ENCODE assay signal across 8 mouse cellular contexts in genomic region chr6:70804632-70805031, GRCm38 (mm10). TPM values are rescaled to one million over a fixed set of nuclear protein-coding genes. Genes with fewer than 3 reads are reported as not detected.
DNase-seq lines count a peak whose midpoint lies in the region; ATAC-seq and TF ChIP-seq lines count a peak whose summit lies in the region.

No protein-coding gene starts in this region.

- WGBS in bone marrow, adult 2 months = 18% methylated on average over 3 of the region's 3 CpGs
- 20% methylated on average over 3 of the region's 3 CpGs for WGBS in hindbrain, postnatal 0 days
- 18% methylated on average over 3 of the region's 3 CpGs for WGBS in liver, embryonic 12.5 days (ENCODE audit: insufficient replicate concordance)
- 19% methylated on average over 3 of the region's 3 CpGs for WGBS in neural tube, embryonic 13.5 days

- no peak for TF ChIP-seq POLR2A in bone marrow, adult 2 months (IDR thresholded peaks at IDR 0.05; ENCODE audit: borderline replicate concordance, control insufficient read depth, low read depth, low read length)

- H3K4me2 ChIP-seq in hindbrain, postnatal 0 days (ENCODE audit: low read depth, low read length) = peak overlapping the region; percentile 48
- H3K4me2 ChIP-seq in liver, embryonic 12.5 days = peak overlapping the region; percentile 68
- peak overlapping the region; percentile 35; the same call in 1 of the 2 replicates for H3K4me2 ChIP-seq in neural tube, embryonic 13.5 days

- no peaks in the 10 kb centered on the region for H3K36me3 ChIP-seq in erythroblast, embryonic 14.5 days (ENCODE audit: control insufficient read depth)
- H3K36me3 ChIP-seq in hindbrain, postnatal 0 days (ENCODE audit: insufficient read depth, low read length) = no peaks in the 10 kb centered on the region
- no peaks in the 10 kb centered on the region for H3K36me3 ChIP-seq in liver, embryonic 12.5 days
- no peaks in the 10 kb centered on the region for H3K36me3 ChIP-seq in neural tube, embryonic 13.5 days

- no peak overlapping the region for H3K27ac ChIP-seq in bone marrow, adult 2 months (ENCODE audit: control insufficient read depth, insufficient read depth, low read depth, low read length, poor library complexity)
- H3K27ac ChIP-seq in hindbrain, postnatal 0 days = no peak overlapping the region
- peak overlapping the region; percentile 60; the same call in 1 of the 2 replicates for H3K27ac ChIP-seq in liver, embryonic 12.5 days
- no peak overlapping the region for H3K27ac ChIP-seq in neural tube, embryonic 13.5 days (replicated peaks)

- ATAC-seq in hindbrain, postnatal 0 days = peak; percentile 57
- ATAC-seq in liver, embryonic 12.5 days = peak; percentile 27
- peak; percentile 40; the same call in 1 of the 2 replicates for ATAC-seq in neural tube, embryonic 13.5 days (ENCODE audit: low read depth)

- H3K4me3 ChIP-seq in bone marrow, adult 2 months (replicated peaks; ENCODE audit: control insufficient read depth, low read depth, low read length) = no peak overlapping the region
- peak overlapping the region; percentile 46 for H3K4me3 ChIP-seq in erythroblast, embryonic 14.5 days (replicated peaks)
- H3K4me3 ChIP-seq in hindbrain, postnatal 0 days (ENCODE audit: low read length) = no peak overlapping the region
- peak overlapping the region; percentile 37 for H3K4me3 ChIP-seq in liver, embryonic 12.5 days
- no peak overlapping the region for H3K4me3 ChIP-seq in neural tube, embryonic 13.5 days

- H3K9ac ChIP-seq in hindbrain, postnatal 0 days (replicated peaks; ENCODE audit: low read length) = no peak overlapping the region
- H3K9ac ChIP-seq in liver, embryonic 12.5 days = no peak overlapping the region; the same call in 1 of the 2 replicates
- no peak overlapping the region for H3K9ac ChIP-seq in neural tube, embryonic 13.5 days

- no peaks in the 10 kb centered on the region for H3K9me3 ChIP-seq in erythroblast, embryonic 14.5 days (ENCODE audit: control insufficient read depth, low read length)
- H3K9me3 ChIP-seq in hindbrain, postnatal 0 days (ENCODE audit: low read length) = no peaks in the 10 kb centered on the region
- H3K9me3 ChIP-seq in liver, embryonic 12.5 days (replicated peaks) = no peaks in the 10 kb centered on the region
- no peaks in the 10 kb centered on the region for H3K9me3 ChIP-seq in neural tube, embryonic 13.5 days

- H3K27me3 ChIP-seq in erythroblast, embryonic 14.5 days (ENCODE audit: control insufficient read depth) = peaks cover 3% of the 10 kb centered on the region; the same call in 1 of the 2 replicates
- 0 out of 2 replicates have a peak, but pooled peaks cover 4% of the 10 kb centered on the region for H3K27me3 ChIP-seq in hindbrain, postnatal 0 days (ENCODE audit: insufficient read depth, low read length)
- H3K27me3 ChIP-seq in liver, embryonic 12.5 days (replicated peaks) = no peaks in the 10 kb centered on the region
- H3K27me3 ChIP-seq in neural tube, embryonic 13.5 days = no peaks in the 10 kb centered on the region

- peak; percentile 9 for DNase-seq in right cerebral cortex, postnatal 25 days
- DNase-seq in right cerebral cortex, postnatal 14 days = no peak
- peak; percentile 77 for DNase-seq in hindbrain, postnatal 0 days (ENCODE audit: low spot score)
- DNase-seq in ovary, postnatal 14 days (ENCODE audit: low spot score) = no peak

- TF ChIP-seq CTCF in bone marrow, adult 2 months (IDR thresholded peaks at IDR 0.05; ENCODE audit: control insufficient read depth, insufficient read depth, low read length) = 0 out of 2 replicates have a peak, but pooled peaks have one; percentile 6
- peak; percentile 82 for TF ChIP-seq CTCF in hindbrain, postnatal 0 days (IDR thresholded peaks at IDR 0.05; ENCODE audit: low read depth)

- peaks cover 1% of the 10 kb centered on the region; the same call in 1 of the 2 replicates for H3K4me1 ChIP-seq in bone marrow, adult 2 months (ENCODE audit: control insufficient read depth, insufficient read depth, low read length)
- peaks cover 19% of the 10 kb centered on the region for H3K4me1 ChIP-seq in erythroblast, embryonic 14.5 days (ENCODE audit: control insufficient read depth)
- H3K4me1 ChIP-seq in hindbrain, postnatal 0 days (ENCODE audit: insufficient read depth, low read length) = no peaks in the 10 kb centered on the region
- H3K4me1 ChIP-seq in liver, embryonic 12.5 days = peaks cover 17% of the 10 kb centered on the region
- H3K4me1 ChIP-seq in neural tube, embryonic 13.5 days (replicated peaks) = peaks cover 9% of the 10 kb centered on the region

RNA-seq across cellular contexts. Expression of gene Rpia, which starts 12.6 kb away (rescaled TPM):
- polyA plus RNA-seq in bone marrow, adult 2 months (2011; ENCODE audit: insufficient read depth, insufficient read length, low replicate concordance, missing spikeins) = 65.3 and 78.5 TPM in 2 replicates
- 1.7 and 3.0 TPM in 2 replicates for polyA plus RNA-seq in erythroblast, embryonic 14.5 days (2012)
- total RNA-seq in hindbrain, postnatal 0 days (2014; rRNA removed) = 7.1 and 9.0 TPM in 2 replicates
- polyA plus RNA-seq in hindbrain, postnatal 0 days (2015; fragmentation: Nextera tagmentation; extraction: Ambion mirVana) = 1.7 and 2.2 TPM in 2 replicates
- 4.5 and 5.1 TPM in 2 replicates for polyA plus RNA-seq in liver, embryonic 12.5 days (2016; fragmentation: Nextera tagmentation; extraction: Ambion mirVana)
- polyA plus RNA-seq in neural tube, embryonic 13.5 days (2015; fragmentation: Nextera tagmentation; extraction: Ambion mirVana) = 3.2 and 3.6 TPM in 2 replicates

RNA-seq across cellular contexts. Expression of gene Eif2ak3, which starts 39.7 kb away (rescaled TPM):
- 10.9 and 12.4 TPM in 2 replicates for polyA plus RNA-seq in bone marrow, adult 2 months (2011; ENCODE audit: insufficient read depth, insufficient read length, low replicate concordance, missing spikeins)
- 0.09 and 0.44 TPM in 2 replicates for polyA plus RNA-seq in erythroblast, embryonic 14.5 days (2012)
- total RNA-seq in hindbrain, postnatal 0 days (2014; rRNA removed) = 18.3 and 25.6 TPM in 2 replicates
- 7.6 and 8.2 TPM in 2 replicates for polyA plus RNA-seq in hindbrain, postnatal 0 days (2015; fragmentation: Nextera tagmentation; extraction: Ambion mirVana)
- 5.2 and 6.2 TPM in 2 replicates for polyA plus RNA-seq in liver, embryonic 12.5 days (2016; fragmentation: Nextera tagmentation; extraction: Ambion mirVana)
- 14.9 and 17.3 TPM in 2 replicates for polyA plus RNA-seq in neural tube, embryonic 13.5 days (2015; fragmentation: Nextera tagmentation; extraction: Ambion mirVana)

Comparison
In these comparisons a context has a peak if more than half of its experiments do, and no peak if none do; other contexts are left out.
1. DNase-seq: peak in right cerebral cortex, postnatal 25 days (single experiment) and hindbrain, postnatal 0 days (single experiment); none in right cerebral cortex, postnatal 14 days (single experiment) and ovary, postnatal 14 days (single experiment).
2. H3K4me3 ChIP-seq: peak in erythroblast, embryonic 14.5 days (single experiment) and liver, embryonic 12.5 days (single experiment); none in bone marrow, adult 2 months (single experiment), hindbrain, postnatal 0 days (single experiment) and neural tube, embryonic 13.5 days (single experiment).
3. RNA of gene Rpia, which starts 12.6 kb away (polyA plus RNA-seq): 65.3 to 78.5 TPM in bone marrow, adult 2 months; 4.5 to 5.1 TPM in liver, embryonic 12.5 days, 3.2 to 3.6 TPM in neural tube, embryonic 13.5 days, 1.7 to 2.2 TPM in hindbrain, postnatal 0 days and 1.7 to 3.0 TPM in erythroblast, embryonic 14.5 days; every median in the first group is over 10 times any median in the second.
4. Peak in every context shown above with its lines, with median percentiles within 50 percentile points of each other: ATAC-seq and H3K4me2 ChIP-seq.